In genomic region chr9:120758632-120759031, GRCm38 (mm10) we compare ENCODE assay signal across 25 mouse cellular contexts.
DNase-seq lines count a peak whose midpoint lies in the region; ATAC-seq and TF ChIP-seq lines count a peak whose summit lies in the region.
"Had no signal": no experiment of that assay in that cellular context is flagged by ENCODE, and none has a peak within 500 bp of the region (broad histone marks: within the 10 kb centered on the region; RNA-seq: fewer than 3 reads in every experiment).

No protein-coding gene starts in this region.

- DNase-seq in kidney, adult 2 months, result no peak
- DNase-seq in kidney, adult 18-20 months, result no peak
- no peak for DNase-seq in layer of hippocampus, adult 2 months (ENCODE audit: low spot score in 2 of 2)
- DNase-seq in layer of hippocampus, adult 18-20 months (ENCODE audit: low spot score in 2 of 2), result no peak
- no peak for DNase-seq in MEL (ENCODE audit: low read depth, low spot score)
- DNase-seq in midbrain, embryonic 10.5 days (ENCODE audit: low spot score), result no peak
- DNase-seq: adrenal gland, postnatal 25 days; cerebellum, adult 11-12 months; cerebellum, adult 9-11 months; embryo, embryonic 11 days; gastrocnemius, adult 2 months; gastrocnemius, postnatal 36 days; heart, adult 2 months; lung, embryonic 14.5 days; thymus, postnatal 14 days had no signal

- H3K9me3 ChIP-seq in MEL (replicated peaks; ENCODE audit: insufficient read depth, low read length), result no peaks in the 10 kb centered on the region
- H3K9me3 ChIP-seq in midbrain, embryonic 10.5 days (replicated peaks), result 0 out of 2 replicates have a peak, but pooled peaks cover 2% of the 10 kb centered on the region
- H3K9me3 ChIP-seq: forebrain, embryonic 15.5 days; liver, embryonic 15.5 days; midbrain, embryonic 13.5 days had no signal

- no peaks in the 10 kb centered on the region for H3K27me3 ChIP-seq in kidney, adult 2 months (replicated peaks; ENCODE audit: control insufficient read depth, insufficient read depth, low read length)
- no peaks in the 10 kb centered on the region for H3K27me3 ChIP-seq in MEL (ENCODE audit: control insufficient read depth in 1 of 2, insufficient read depth in 2 of 2, low read length in 2 of 2)
- no peaks in the 10 kb centered on the region for H3K27me3 ChIP-seq in midbrain, embryonic 10.5 days (ENCODE audit: low read depth, poor library complexity, severe bottlenecking)
- H3K27me3 ChIP-seq: embryonic facial prominence, embryonic 12.5 days; forebrain, embryonic 15.5 days; heart, embryonic 12.5 days; limb, embryonic 12.5 days; liver, embryonic 15.5 days; midbrain, embryonic 13.5 days; neural tube, embryonic 13.5 days had no signal

- H3K4me3 ChIP-seq in kidney, adult 2 months (ENCODE audit: insufficient read depth, low read depth, low read length), result no peak overlapping the region
- H3K4me3 ChIP-seq in layer of hippocampus, adult 2 months, result no peak overlapping the region
- no peak overlapping the region for H3K4me3 ChIP-seq in MEL (ENCODE audit: control insufficient read depth in 1 of 2, insufficient read depth in 1 of 2, low read depth in 2 of 2, low read length in 2 of 2)
- no peak overlapping the region for H3K4me3 ChIP-seq in midbrain, embryonic 10.5 days
- H3K4me3 ChIP-seq: embryonic facial prominence, embryonic 12.5 days; forebrain, embryonic 15.5 days; gastrocnemius, adult 2 months; heart, adult 2 months; heart, embryonic 12.5 days; limb, embryonic 12.5 days; liver, embryonic 15.5 days; midbrain, embryonic 13.5 days; neural tube, embryonic 13.5 days had no signal

- peak overlapping the region; percentile 47 for H3K27ac ChIP-seq in kidney, adult 2 months (ENCODE audit: insufficient read depth, low read depth, low read length)
- peak overlapping the region; percentile 85; the same call in 1 of the 2 replicates for H3K27ac ChIP-seq in layer of hippocampus, adult 2 months
- no peak overlapping the region for H3K27ac ChIP-seq in MEL (ENCODE audit: control insufficient read depth, low read depth, low read length)
- H3K27ac ChIP-seq in midbrain, embryonic 10.5 days (replicated peaks), result no peak overlapping the region
- H3K27ac ChIP-seq: embryonic facial prominence, embryonic 12.5 days; gastrocnemius, adult 2 months; heart, adult 2 months; hindbrain, embryonic 14.5 days; limb, embryonic 12.5 days; liver, embryonic 15.5 days; midbrain, embryonic 13.5 days had no signal

- no peak for TF ChIP-seq POLR2A in kidney, adult 2 months (IDR thresholded peaks at IDR 0.05; ENCODE audit: low read depth, low read length)
- no peak for TF ChIP-seq POLR2A in MEL (IDR thresholded peaks at IDR 0.05; ENCODE audit: control insufficient read depth in 1 of 2, insufficient read depth in 1 of 2, low read depth in 1 of 2, low read length in 2 of 2, poor library complexity in 1 of 2)

- no peak for TF ChIP-seq CTCF in kidney, adult 2 months (conservative IDR thresholded peaks at IDR 0.05; ENCODE audit: insufficient read depth, insufficient read length, low read depth, low read length)
- no peak for TF ChIP-seq CTCF in layer of hippocampus, adult 2 months (conservative IDR thresholded peaks at IDR 0.05)
- no peak for TF ChIP-seq CTCF in MEL (IDR thresholded peaks at IDR 0.05 in 2 of 3, conservative IDR thresholded peaks at IDR 0.05 in 1 of 3; ENCODE audit: control insufficient read depth in 1 of 3, insufficient read depth in 1 of 3, low read depth in 2 of 3, low read length in 3 of 3, poor library complexity in 1 of 3, severe bottlenecking in 1 of 3)

- H3K4me1 ChIP-seq in kidney, adult 2 months (ENCODE audit: control insufficient read depth, insufficient read depth, low read length), result peaks cover 3% of the 10 kb centered on the region; the same call in 1 of the 2 replicates
- H3K4me1 ChIP-seq in MEL (ENCODE audit: control insufficient read depth in 1 of 2, insufficient read depth in 2 of 2, low read length in 2 of 2), result peaks cover 4 to 8% of the 10 kb centered on the region in 2 experiments; a peak in 2 of 4 replicates
- H3K4me1 ChIP-seq in midbrain, embryonic 10.5 days, result peaks cover 11% of the 10 kb centered on the region
- H3K4me1 ChIP-seq: embryonic facial prominence, embryonic 12.5 days; heart, embryonic 12.5 days; limb, embryonic 12.5 days; liver, embryonic 15.5 days had no signal

- WGBS in kidney, adult 2 months, result 45% methylated on average over 1 of the region's 1 CpGs
- 85% methylated on average over 1 of the region's 1 CpGs for WGBS in midbrain, embryonic 10.5 days

- H3K79me2 ChIP-seq in MEL (ENCODE audit: control insufficient read depth, insufficient read depth, low read length, poor library complexity), result no peaks in the 10 kb centered on the region

- H3K36me3 ChIP-seq in kidney, adult 2 months (ENCODE audit: control insufficient read depth, insufficient read depth, low read length), result no peaks in the 10 kb centered on the region
- H3K36me3 ChIP-seq in MEL (ENCODE audit: control insufficient read depth in 1 of 2, insufficient read depth in 2 of 2, low read length in 2 of 2), result peaks cover 0 to 2% of the 10 kb centered on the region in 2 experiments; a peak in 1 of 4 replicates
- H3K36me3 ChIP-seq in midbrain, embryonic 10.5 days, result no peaks in the 10 kb centered on the region
- H3K36me3 ChIP-seq: embryonic facial prominence, embryonic 12.5 days; forebrain, embryonic 15.5 days; heart, embryonic 12.5 days; limb, embryonic 12.5 days; liver, embryonic 15.5 days; midbrain, embryonic 13.5 days; neural tube, embryonic 13.5 days had no signal

- no peak overlapping the region for H3K9ac ChIP-seq in MEL (ENCODE audit: control insufficient read depth, low read depth, low read length, poor library complexity, severe bottlenecking)
- H3K9ac ChIP-seq: embryonic facial prominence, embryonic 12.5 days; forebrain, embryonic 15.5 days; heart, embryonic 12.5 days; hindbrain, embryonic 14.5 days; limb, embryonic 12.5 days; liver, embryonic 15.5 days; lung, embryonic 14.5 days; midbrain, embryonic 13.5 days; neural tube, embryonic 13.5 days had no signal

- ATAC-seq in megakaryocyte progenitor cell, adult 5-6 weeks (replicated peaks; ENCODE audit: poor library complexity), result peak; percentile 46; the same call in 1 of the 2 replicates
- ATAC-seq: CD4-positive, CD25-positive, alpha-beta regulatory T cell, adult 4 months; forebrain, embryonic 15.5 days; midbrain, embryonic 13.5 days had no signal

- TF ChIP-seq EP300 in MEL (IDR thresholded peaks at IDR 0.05; ENCODE audit: low read depth in 1 of 2, low read length in 2 of 2), result peak; percentile 46 to 73

- TF ChIP-seq RAD21 in MEL (IDR thresholded peaks at IDR 0.05; ENCODE audit: low read depth, low read length), result no peak

TF ChIP-seq in MEL, 35 proteins besides CTCF, POLR2A, EP300 and RAD21:
- no peak for TF ChIP-seq POLR2AphosphoS5 (IDR thresholded peaks at IDR 0.05; ENCODE audit: borderline replicate concordance, low read depth, low read length)
- TF ChIP-seq GATA1 (IDR thresholded peaks at IDR 0.05; ENCODE audit: low read depth, low read length), result peak; percentile 48
- TF ChIP-seq ZNF384 (IDR thresholded peaks at IDR 0.05; ENCODE audit: low read depth, low read length), result peak; percentile 64
- no peak for TF ChIP-seq JUND (IDR thresholded peaks at IDR 0.05; ENCODE audit: low read depth, low read length)
- TF ChIP-seq ZMIZ1 (IDR thresholded peaks at IDR 0.05; ENCODE audit: low read depth, low read length), result no peak
- TF ChIP-seq TCF12 (IDR thresholded peaks at IDR 0.05; ENCODE audit: low read depth, low read length), result peak; percentile 66; the same call in 1 of the 2 replicates
- peak; percentile 35; the same call in 1 of the 2 replicates for TF ChIP-seq MYB (IDR thresholded peaks at IDR 0.05; ENCODE audit: low read depth, low read length)

Comparison
In these comparisons a context has a peak if more than half of its experiments do, and no peak if none do; other contexts are left out.
1. H3K27ac ChIP-seq: peak in kidney, adult 2 months (single experiment) and layer of hippocampus, adult 2 months (single experiment); none in MEL (single experiment) and midbrain, embryonic 10.5 days (single experiment).